Mouse (Mus musculus) limb, embryonic 14.5 days (tissue): ENCODE results near the gene Spock1. TPM values are rescaled to one million over a fixed set of nuclear protein-coding genes. Genes with fewer than 3 reads are reported as not detected.

Source experiments
- ATAC-seq: fragments of 200-750 bp; cut with Nextera tagmentation; 2 replicates; pipeline ENCODE4 v1.8.0; 2017; ENCODE audit warnings: low read depth, moderate number of reproducible peaks, moderate TSS enrichment; ENCODE audit not compliant: low FRiP score
- DNase-seq: peaks from one replicate; pipeline ENCODE4 v3.0.0-alpha.2; 2015; ENCODE audit warnings: low spot score
- H3K27ac ChIP-seq: fragments of 300-500 bp; sonication (generic); replicated peaks from 2 replicates; pipeline ENCODE4 v1.5.1; 2014; ENCODE audit warnings: low read depth, mild to moderate bottlenecking, low read length, moderate library complexity, mixed read lengths
- H3K27me3 ChIP-seq: fragments of 300-500 bp; sonication (generic); 2 replicates; pipeline ENCODE4 v1.6.1; 2014; ENCODE audit warnings: low read length, mixed read lengths; ENCODE audit not compliant: control insufficient read depth, insufficient read depth
- H3K36me3 ChIP-seq: fragments of 300-500 bp; sonication (generic); 2 replicates; pipeline ENCODE4 v1.6.1; 2014; ENCODE audit warnings: mild to moderate bottlenecking, low read length, moderate library complexity, mixed read lengths; ENCODE audit not compliant: control insufficient read depth, insufficient read depth
- H3K4me1 ChIP-seq: fragments of 300-500 bp; sonication (generic); 2 replicates; pipeline ENCODE4 v1.6.1; 2014; ENCODE audit warnings: antibody characterized with exemption, low read length, mixed read lengths; ENCODE audit not compliant: control insufficient read depth, insufficient read depth
- H3K4me2 ChIP-seq: fragments of 300-500 bp; sonication (generic); replicated peaks from 2 replicates; pipeline ENCODE4 v1.6.1; 2014; ENCODE audit warnings: low read depth, mild to moderate bottlenecking, low read length, moderate library complexity; ENCODE audit not compliant: severe bottlenecking
- H3K4me3 ChIP-seq: fragments of 300-500 bp; sonication (generic); replicated peaks from 2 replicates; pipeline ENCODE4 v1.5.1; 2014; ENCODE audit warnings: low read length
- H3K9ac ChIP-seq: fragments of 300-500 bp; sonication (generic); 2 replicates; pipeline ENCODE4 v1.6.1; 2014; ENCODE audit warnings: mild to moderate bottlenecking, low read depth, low read length, moderate library complexity; ENCODE audit not compliant: severe bottlenecking
- H3K9me3 ChIP-seq: fragments of 300-500 bp; sonication (generic); 2 replicates; pipeline ENCODE4 v1.6.1; 2016; ENCODE audit warnings: low read length; ENCODE audit not compliant: control insufficient read depth
- POLR2A ChIP-seq: fragments of 200-500 bp; IDR thresholded peaks from 2 replicates; pipeline ENCODE4 v1.8.0; 2012; ENCODE audit warnings: inconsistent platforms, mild to moderate bottlenecking, moderate library complexity, borderline replicate concordance; ENCODE audit not compliant: insufficient read depth, insufficient read length; ENCODE audit errors: extremely low read depth
- WGBS: fragments of 180-500 bp; shearing (Covaris S2); extraction: QIAGEN DNeasy Blood & Tissue Kit; methylation state at CpG from one replicate; pipeline ENCODE4 v1.1.7; 2014; 5-methylcytosine and 5-hydroxymethylcytosine counted together
- polyA plus RNA-seq, 2 experiments: library from polyadenylated mRNA; depleted of rRNA in 1 of 2; stranded (reverse) in 1 of 2; unstranded in 1 of 2; fragments of >200 nt; fragmentation: Nextera tagmentation in 1 of 2; extraction: Ambion mirVana in 1 of 2; gene quantifications; 2 replicates each; pipeline versions ENCODE4 v1.2.1 to v1.2.3; 2012 to 2014

Spock1 gene
- polyA plus RNA-seq, 2 experiments, result 1.6 to 2.1 TPM

GRCm38 (mm10) chr13:57937463-57938229 is 29.5 kb upstream of the Spock1 start:
- no peak for ATAC-seq
- Histone ChIP-seq H3K27me3 (no peaks in the 10 kb centered on the region), H3K9me3 (no peaks in the 10 kb centered on the region), H3K4me2 (no peak overlapping the region), H3K9ac (no peak overlapping the region), H3K4me3 (no peak overlapping the region), H3K4me1 (no peaks in the 10 kb centered on the region), H3K36me3 (no peaks in the 10 kb centered on the region), H3K27ac (no peak overlapping the region)
- DNase-seq, result no peak
- WGBS, result 86% methylated on average over 4 of the region's 4 CpGs
- no peak for TF ChIP-seq POLR2A

GRCm38 (mm10) chr13:57931998-57932397 is 23.9 kb upstream of the Spock1 start:
- Histone ChIP-seq H3K4me3 (no peak overlapping the region), H3K27me3 (no peaks in the 10 kb centered on the region), H3K27ac (no peak overlapping the region), H3K9me3 (no peaks in the 10 kb centered on the region), H3K36me3 (no peaks in the 10 kb centered on the region), H3K9ac (no peak overlapping the region), H3K4me2 (no peak overlapping the region), H3K4me1 (0 out of 2 replicates have a peak, but pooled peaks cover 3% of the 10 kb centered on the region)
- no peak for ATAC-seq
- WGBS, result 68% methylated on average over 9 of the region's 9 CpGs
- DNase-seq, result no peak
- TF ChIP-seq POLR2A, result no peak

DNA sequence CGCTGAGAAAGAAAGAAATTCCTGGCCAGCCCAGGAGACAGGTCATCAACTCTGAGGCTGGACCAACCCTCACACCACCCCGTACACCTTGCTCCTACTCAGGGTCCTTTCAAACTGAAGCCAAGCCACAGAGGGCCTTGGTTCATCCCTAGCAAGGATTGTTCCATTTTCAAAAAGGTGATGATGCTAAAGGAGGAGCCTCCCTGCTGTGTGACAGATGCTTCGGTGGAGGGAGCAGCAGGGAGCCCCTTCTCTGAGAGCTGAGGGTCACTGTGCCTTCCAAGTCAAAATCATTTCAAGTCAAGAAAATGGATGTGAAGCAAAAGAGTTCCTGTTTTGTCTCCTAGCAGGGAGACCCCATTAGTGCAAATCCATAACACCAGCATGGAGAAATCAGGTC is 23.2 kb upstream of the Spock1 start:
- 0 out of 2 replicates have a peak, but pooled peaks cover 3% of the 10 kb centered on the region for H3K4me1 ChIP-seq
- no peak for TF ChIP-seq POLR2A
- no peak overlapping the region for H3K4me2 ChIP-seq
- no peak for ATAC-seq
- no peaks in the 10 kb centered on the region for H3K9me3 ChIP-seq
- no peaks in the 10 kb centered on the region for H3K36me3 ChIP-seq
- no peak overlapping the region for H3K4me3 ChIP-seq
- DNase-seq, result no peak
- no peaks in the 10 kb centered on the region for H3K27me3 ChIP-seq
- 61% methylated on average over 3 of the region's 3 CpGs for WGBS
- no peak overlapping the region for H3K9ac ChIP-seq
- no peak overlapping the region for H3K27ac ChIP-seq

DNA sequence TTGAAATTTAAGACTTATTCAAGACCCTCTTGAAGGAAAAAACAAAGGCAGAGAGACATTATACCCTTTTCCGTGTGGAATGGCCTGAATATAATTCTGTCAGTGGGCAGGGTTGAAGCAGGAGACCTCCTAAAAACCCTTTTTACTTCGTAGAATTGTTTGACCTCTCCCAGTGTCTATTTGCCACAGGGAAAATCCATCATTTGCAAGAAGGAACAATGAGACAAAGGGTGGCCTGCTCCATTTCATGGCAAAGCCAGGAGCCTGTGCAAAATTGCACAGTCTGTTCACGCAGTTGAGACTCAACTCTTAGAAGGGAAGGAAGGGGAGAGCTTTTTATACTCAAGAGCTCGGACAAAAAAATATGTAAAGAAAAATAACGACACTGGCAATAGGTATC is 22.6 kb upstream of the Spock1 start:
- Histone ChIP-seq H3K4me2 (no peak overlapping the region), H3K4me3 (no peak overlapping the region), H3K36me3 (no peaks in the 10 kb centered on the region), H3K27ac (no peak overlapping the region), H3K4me1 (0 out of 2 replicates have a peak, but pooled peaks cover 3% of the 10 kb centered on the region), H3K27me3 (no peaks in the 10 kb centered on the region), H3K9me3 (no peaks in the 10 kb centered on the region), H3K9ac (no peak overlapping the region)
- TF ChIP-seq POLR2A, result no peak
- DNase-seq, result no peak
- ATAC-seq, result no peak
- WGBS, result 51% methylated on average over 5 of the region's 5 CpGs

DNA sequence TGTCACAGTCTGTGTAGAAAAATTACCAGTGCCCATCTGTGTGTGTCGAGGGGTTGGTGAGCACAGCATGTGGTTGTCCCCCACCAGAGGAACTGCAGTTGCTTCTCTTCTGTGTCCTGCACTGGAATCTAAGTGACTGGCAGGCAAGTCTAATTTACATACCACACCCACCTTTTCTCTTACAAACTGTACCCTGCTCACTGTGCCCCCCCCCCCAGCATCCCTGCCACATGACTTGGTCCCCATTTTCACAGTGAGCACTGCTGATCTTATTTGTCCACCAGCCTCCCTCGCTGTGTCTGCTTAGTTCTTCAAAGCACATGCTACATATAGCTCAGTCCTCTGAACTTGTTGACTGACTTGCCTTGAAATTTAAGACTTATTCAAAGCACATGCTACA is 22.2 kb upstream of the Spock1 start:
- Histone ChIP-seq H3K9ac (no peak overlapping the region), H3K27me3 (no peaks in the 10 kb centered on the region), H3K4me2 (no peak overlapping the region), H3K4me3 (no peak overlapping the region), H3K9me3 (no peaks in the 10 kb centered on the region), H3K27ac (no peak overlapping the region), H3K4me1 (0 out of 2 replicates have a peak, but pooled peaks cover 3% of the 10 kb centered on the region), H3K36me3 (no peaks in the 10 kb centered on the region)
- DNase-seq (no peak), ATAC-seq (no peak)
- no peak for TF ChIP-seq POLR2A
- 26% methylated on average over 2 of the region's 2 CpGs for WGBS
